Mouse (Mus musculus): Measurements from ENCODE around the gene Ccser2. TPM values are rescaled to one million over a fixed set of nuclear protein-coding genes. Genes with fewer than 3 reads are reported as not detected.

Ccser2 gene
- polyA plus RNA-seq (2012): 0.93 and 1.4 TPM in 2 replicates

DNA sequence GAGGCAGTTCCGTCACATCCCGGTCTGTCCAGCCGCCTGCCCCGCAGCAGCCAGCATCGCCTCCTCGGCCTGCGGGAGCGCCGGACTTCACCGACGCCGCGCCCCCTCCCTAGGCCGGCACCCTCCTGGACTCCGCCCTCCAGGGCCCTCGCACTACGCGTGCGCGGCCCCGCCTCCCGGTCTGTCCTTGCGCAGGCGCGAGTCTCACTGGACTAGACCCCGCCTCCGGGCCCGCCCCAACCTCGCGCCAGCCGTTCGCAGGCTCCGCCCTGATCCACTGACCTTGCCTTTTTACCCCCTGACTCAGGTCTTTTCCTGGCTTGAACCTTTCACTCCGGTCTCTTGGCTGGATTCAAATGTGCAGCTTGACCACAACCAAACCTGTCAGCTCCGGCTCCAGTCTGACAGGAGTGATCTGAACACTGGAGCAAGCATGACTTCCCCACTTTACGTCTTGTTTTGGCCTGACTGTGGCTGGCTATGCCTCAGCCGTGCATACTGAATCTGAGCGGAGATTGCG lies at the start of gene Ccser2:
Gene Ccser2 (minus strand): TSS at position 150 of the 520 bp plus-strand sequence.

Other genes with a start within 250 kb of the Ccser2 start
- not detected in 2 replicates for gene Rgr, start 80.2 kb upstream of the Ccser2 start, polyA plus RNA-seq (2012)
- not detected in 2 replicates for gene Lrit1, start 86.1 kb upstream of the Ccser2 start, polyA plus RNA-seq (2012)
- gene Lrit2, start 99.2 kb upstream of the Ccser2 start, polyA plus RNA-seq (2012): not detected in 2 replicates
- gene Cdhr1, start 129.6 kb upstream of the Ccser2 start, polyA plus RNA-seq (2012): not detected in 2 replicates
- gene 2610528A11Rik, start 145.2 kb upstream of the Ccser2 start, polyA plus RNA-seq (2012): 0.10 and 0.40 TPM in 2 replicates
- gene Ghitm, start 166.5 kb upstream of the Ccser2 start, polyA plus RNA-seq (2012): 22.1 and 27.6 TPM in 2 replicates